Mouse (Mus musculus) lung, postnatal 10 days (tissue): ENCODE data around the gene Prm2.
"Not testable (repeated sequence)": the region's sequence is repeated elsewhere in the genome, so short reads cannot be mapped to it uniquely, and the experiment has no call there.

Source experiments
- DNase-seq: peaks from one replicate; pipeline ENCODE4 v3.0.0; 2021

Gene Prm2

GRCm38 (mm10) chr16:10810376-10810775 lies 14.4 kb upstream of the Prm2 start:
- no peak for DNase-seq

- no peak for DNase-seq
These were observed 10.0 kb upstream of the Prm2 start, which contains the start of gene Prm1 for GRCm38 (mm10) chr16:10805789-10806527. TSS of gene Prm1 (minus strand) at chr16:10805839.

GRCm38 (mm10) chr16:10802420-10802819 lies 6.5 kb upstream of the Prm2 start:
- DNase-seq, result not testable (repeated sequence)

- no peak for DNase-seq
These were observed 5.2 kb downstream of the Prm2 start, which contains the start of gene Prm3 for GRCm38 (mm10) chr16:10790702-10791101. TSS of gene Prm3 (minus strand) at chr16:10790914.

GRCm38 (mm10) chr16:10788866-10789265 lies 7.1 kb downstream of the Prm2 start:
- no peak for DNase-seq

GRCm38 (mm10) chr16:10788271-10788670 lies 7.7 kb downstream of the Prm2 start, which contains the start of gene Tnp2:
TSS of gene Tnp2 (minus strand) at chr16:10788660.
- no peak for DNase-seq

- no peak for DNase-seq
These were observed 8.3 kb downstream of the Prm2 start for GRCm38 (mm10) chr16:10787548-10788058.

- no peak for DNase-seq
These were observed 9.0 kb downstream of the Prm2 start for GRCm38 (mm10) chr16:10786782-10787547.

GRCm38 (mm10) chr16:10786288-10786687 lies 9.6 kb downstream of the Prm2 start:
- DNase-seq, result peak; percentile 94

- peak; percentile 94 for DNase-seq
These were observed 10.3 kb downstream of the Prm2 start, which contains the start of gene Socs1 for GRCm38 (mm10) chr16:10785371-10786231. TSS of gene Socs1 (minus strand) at chr16:10785536.

GRCm38 (mm10) chr16:10784793-10785370 lies 11.1 kb downstream of the Prm2 start:
- DNase-seq, result peak; percentile 96

- peak; percentile 64 for DNase-seq
These were observed 11.8 kb downstream of the Prm2 start for GRCm38 (mm10) chr16:10783883-10784792.

GRCm38 (mm10) chr16:10783451-10783850 lies 12.5 kb downstream of the Prm2 start:
- DNase-seq, result no peak

- no peak for DNase-seq
These were observed 12.8 kb downstream of the Prm2 start for GRCm38 (mm10) chr16:10783152-10783434.

GRCm38 (mm10) chr16:10782377-10783151 lies 13.4 kb downstream of the Prm2 start:
- DNase-seq, result no peak

- no peak for DNase-seq
These were observed 14.0 kb downstream of the Prm2 start for GRCm38 (mm10) chr16:10781862-10782371.

- no peak for DNase-seq
These were observed 15.3 kb downstream of the Prm2 start for GRCm38 (mm10) chr16:10780631-10781120.

- no peak for DNase-seq
These were observed 18.3 kb downstream of the Prm2 start for GRCm38 (mm10) chr16:10777579-10778160.

- no peak for DNase-seq
These were observed 19.6 kb downstream of the Prm2 start for GRCm38 (mm10) chr16:10776322-10776721.

- DNase-seq, result no peak
These were observed 21.2 kb downstream of the Prm2 start for GRCm38 (mm10) chr16:10774726-10775125.
